Mouse (Mus musculus) urinary bladder, postnatal 14 days (tissue): ENCODE measurements around the gene 0610040J01Rik.

Source experiments
- DNase-seq: peaks from one replicate; pipeline ENCODE4 v3.0.0; 2021; ENCODE audit warnings: low spot score

0610040J01Rik gene

DNA sequence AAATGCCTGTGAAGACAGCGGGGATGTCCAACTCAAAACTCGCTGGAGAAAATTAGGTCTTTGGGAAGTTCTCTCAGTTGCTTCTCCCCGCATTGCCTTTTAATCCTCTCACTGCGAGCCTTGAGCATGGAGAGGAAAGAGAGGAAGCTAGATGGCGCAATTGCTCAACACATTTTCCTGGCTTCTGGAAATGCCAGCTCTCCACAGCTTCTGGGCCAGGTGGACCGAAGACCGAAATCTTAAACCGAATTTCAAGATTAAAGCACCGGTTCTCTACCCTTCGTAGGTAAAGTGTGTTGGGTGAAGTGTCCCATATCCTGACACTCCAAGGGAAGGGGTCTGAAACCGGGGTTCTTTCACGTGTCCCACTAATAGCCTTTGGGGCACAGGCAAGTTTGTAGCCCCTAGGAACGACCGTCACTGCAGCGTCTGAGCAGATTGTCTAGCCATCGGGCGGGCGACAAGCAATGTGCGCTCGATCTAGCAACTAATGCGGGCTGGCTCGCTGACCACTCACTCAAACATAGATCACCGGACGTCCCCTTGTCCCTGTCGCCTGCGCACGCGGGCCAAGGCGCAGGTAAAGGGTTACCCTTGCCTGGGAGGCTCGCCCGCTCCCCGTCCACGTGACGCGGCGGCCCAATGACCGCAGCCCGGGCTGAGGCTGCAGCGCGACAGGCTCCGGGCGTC lies at the start of gene 0610040J01Rik:
Gene 0610040J01Rik, plus strand, starts transcription at position 545 of the 690 bp plus-strand sequence.
- DNase-seq: peak; percentile 79

DNA sequence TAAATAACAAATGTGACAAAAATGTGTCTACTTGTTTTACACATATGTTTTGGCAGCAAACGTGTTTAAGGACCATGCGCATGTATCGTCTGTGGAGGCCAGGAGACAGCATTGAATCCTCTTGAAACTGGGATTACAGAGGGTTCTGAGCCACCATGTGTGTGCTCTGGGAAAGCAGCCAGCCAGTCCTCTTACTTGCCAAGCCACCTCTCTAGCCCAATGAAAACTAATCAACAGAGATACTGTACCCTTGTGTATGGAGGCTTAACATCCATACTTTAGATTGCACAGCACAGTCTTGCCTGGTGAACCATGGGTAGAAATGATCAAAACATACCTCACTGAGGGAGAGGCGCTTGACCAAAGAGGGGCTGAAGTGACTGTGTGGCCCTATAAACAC lies 46.3 kb upstream of the 0610040J01Rik start:
- no peak for DNase-seq

DNA sequence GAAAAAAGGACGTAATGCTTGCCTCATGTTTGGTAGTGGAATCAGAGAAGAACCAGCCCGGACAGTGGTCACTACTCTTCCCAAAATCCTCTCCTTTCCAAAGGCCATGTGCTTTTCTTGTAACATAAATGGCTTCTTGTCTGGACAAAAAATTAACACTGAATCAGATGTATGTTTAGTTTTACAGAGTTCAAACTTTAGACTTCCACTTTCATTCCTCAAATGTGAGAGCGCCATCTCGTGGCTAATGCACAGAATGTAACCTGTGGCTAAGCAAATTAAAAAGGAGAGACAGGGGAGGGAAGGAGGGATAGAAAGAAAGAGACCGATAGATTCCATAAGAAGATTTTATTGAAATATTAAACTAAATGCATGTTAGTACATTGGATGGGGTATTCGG lies 45.4 kb upstream of the 0610040J01Rik start:
- DNase-seq: peak; percentile 60

DNA sequence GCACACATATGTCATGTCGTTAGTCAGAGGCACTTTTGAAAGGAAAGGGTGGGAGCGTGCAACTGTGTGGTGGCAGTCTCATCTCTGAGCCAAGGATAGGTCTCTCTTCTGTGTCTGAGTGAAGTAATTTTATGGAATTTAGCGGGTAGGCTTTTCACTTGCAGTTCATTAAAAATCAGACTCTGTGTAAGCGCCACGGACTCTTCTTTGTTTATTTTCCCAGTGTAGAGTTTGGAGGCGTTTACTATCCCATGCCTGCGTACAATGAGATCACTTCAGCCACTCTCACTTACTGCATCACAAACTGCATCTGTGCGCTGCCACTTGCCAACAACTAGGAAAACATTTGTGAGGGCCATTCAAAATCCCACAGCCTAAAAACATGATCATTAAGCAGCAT lies 44.7 kb upstream of the 0610040J01Rik start:
- no peak for DNase-seq

DNA sequence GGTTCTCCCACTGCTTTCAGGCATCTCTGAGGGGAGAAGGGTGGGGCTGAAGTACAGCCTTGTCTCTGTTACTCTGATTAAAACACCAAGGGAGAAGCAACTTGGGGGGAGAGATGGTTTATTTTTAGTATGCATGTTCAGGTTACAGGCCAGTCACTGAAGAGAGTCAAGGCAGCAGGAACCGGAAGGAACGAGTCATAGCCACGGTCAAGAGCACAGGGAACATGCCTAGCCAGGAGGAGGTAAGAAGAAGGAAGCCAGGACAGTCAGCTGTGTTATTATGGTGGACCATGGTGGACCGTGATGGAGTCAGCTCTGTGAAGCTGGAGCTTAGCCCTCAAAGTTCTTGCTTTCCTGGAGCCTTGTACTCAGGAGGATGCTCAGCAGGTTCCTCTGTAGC lies 43.9 kb upstream of the 0610040J01Rik start:
- no peak for DNase-seq

DNA sequence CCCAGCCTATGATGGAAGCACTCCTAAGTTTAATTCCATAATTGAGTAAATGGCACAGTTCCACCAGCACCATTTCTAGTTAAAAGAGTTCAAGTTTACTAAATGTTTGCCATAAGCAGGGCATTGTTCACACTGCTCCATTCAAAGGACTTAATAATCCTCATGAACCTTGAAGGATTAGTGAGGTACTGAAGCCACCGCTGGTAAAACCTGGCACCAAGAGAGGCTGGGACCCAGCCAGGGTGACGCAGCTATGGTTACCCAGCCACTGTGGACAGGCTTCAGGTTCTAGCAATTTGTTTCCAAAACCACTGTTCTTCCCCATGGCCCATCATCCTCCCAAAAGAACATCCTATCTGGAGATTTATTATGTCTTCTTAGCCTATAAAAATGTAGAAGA lies 39.2 kb upstream of the 0610040J01Rik start:
- DNase-seq: no peak

DNA sequence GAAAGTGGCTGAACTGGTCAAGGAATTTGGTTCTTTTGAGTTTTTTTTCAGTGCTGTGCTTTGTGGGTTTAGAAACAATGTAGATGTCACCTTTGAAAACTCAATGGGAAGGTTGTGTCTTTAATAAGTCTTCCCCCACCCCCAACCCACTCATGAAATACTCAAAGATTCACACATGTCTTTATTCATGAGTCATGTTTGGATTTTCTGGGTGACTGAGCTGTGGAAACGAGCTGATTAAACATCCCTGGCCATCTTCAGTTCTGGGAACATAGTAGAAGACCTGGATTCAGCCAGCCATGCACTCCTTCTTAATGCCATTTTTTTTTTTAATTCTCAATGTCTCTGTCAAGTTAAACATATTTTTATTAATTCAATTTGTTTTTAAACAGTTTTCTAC lies 38.6 kb upstream of the 0610040J01Rik start:
- no peak for DNase-seq

DNA sequence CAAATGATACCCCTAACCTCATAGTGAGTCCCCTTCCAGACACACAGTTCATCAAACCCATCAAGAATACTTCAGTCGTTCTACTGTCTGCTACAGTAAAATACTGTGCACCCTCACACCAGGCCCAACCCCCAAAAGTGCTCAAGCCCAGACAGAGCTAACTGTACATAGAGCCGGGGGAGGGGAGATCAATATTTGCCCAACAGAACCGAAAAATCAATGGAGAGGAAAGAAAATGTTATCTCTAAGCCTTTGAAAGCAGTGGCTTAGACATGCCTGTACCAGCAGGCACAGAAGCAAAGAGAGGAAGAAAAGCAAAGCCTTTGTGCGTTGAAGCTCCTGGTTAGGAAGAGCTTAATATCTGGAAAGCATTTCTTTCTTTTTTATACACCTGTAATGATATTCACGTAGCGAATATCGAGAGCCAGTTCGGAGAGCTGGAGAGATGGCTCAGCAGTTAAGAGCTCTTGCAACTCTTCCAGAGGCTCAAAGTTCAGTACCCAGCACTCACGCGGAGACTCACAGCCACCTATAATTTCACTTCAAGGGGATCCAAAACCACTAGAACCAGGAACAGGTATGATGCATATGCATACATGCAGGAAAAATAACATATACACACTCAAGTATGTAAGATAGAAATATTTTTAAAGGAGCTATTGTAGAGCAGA lies 23.9 kb upstream of the 0610040J01Rik start:
- DNase-seq: no peak

DNA sequence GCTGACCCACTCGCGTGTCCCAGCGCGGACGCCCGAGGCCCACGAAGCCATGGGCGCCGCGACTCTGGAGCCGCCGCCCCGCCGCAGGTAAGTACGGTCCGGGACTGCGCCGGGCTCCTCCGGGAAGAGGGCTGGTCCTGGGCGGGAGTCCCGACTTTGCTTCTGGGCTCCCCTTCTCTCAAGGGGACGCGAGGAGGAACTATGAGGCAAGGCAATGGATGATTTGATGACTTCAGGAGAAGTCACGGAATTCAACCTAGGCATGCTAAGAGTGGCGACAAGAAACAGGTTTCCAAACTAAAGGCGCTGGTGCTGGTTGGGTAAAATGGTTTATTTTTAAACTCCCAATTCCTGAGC lies 324 bp downstream of the 0610040J01Rik start:
- no peak for DNase-seq

DNA sequence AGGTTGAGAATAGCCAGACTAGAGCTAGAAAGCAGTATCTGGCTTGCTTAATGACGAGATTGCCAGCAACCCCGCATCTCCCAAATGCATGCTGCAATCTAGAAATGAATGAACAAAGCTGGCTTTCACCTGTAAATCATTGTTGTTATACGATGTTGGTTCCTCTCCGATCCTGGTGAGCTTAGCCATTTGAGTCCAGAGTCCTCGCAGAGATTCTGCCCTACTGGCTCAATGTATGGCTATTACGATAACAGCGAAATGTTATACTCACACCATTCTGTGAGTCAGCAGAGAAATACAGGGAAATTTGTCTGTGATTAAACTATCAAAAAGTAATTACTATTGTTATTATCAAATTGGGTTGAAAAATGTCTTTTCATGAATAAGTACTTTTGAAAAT lies 4.5 kb downstream of the 0610040J01Rik start:
- DNase-seq: no peak

DNA sequence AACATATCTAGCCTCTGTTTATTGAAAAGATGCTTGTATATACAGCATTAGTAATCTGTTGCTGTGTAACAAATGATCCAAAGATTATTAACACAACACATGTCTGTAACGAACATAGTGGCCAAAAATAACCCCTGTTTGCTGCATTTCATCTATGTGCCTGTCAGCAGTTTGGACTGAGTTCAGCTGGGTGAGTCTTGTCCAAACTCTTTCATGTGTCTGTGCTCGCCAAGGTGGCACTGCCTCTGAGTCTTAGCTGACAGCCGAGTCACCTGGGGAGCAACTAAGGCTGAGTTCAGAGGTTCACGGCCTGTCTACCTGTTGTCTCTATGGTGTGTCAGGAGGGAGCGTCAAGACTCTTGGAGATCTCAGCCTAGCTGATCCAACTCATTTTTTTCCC lies 5.1 kb downstream of the 0610040J01Rik start:
- no peak for DNase-seq

DNA sequence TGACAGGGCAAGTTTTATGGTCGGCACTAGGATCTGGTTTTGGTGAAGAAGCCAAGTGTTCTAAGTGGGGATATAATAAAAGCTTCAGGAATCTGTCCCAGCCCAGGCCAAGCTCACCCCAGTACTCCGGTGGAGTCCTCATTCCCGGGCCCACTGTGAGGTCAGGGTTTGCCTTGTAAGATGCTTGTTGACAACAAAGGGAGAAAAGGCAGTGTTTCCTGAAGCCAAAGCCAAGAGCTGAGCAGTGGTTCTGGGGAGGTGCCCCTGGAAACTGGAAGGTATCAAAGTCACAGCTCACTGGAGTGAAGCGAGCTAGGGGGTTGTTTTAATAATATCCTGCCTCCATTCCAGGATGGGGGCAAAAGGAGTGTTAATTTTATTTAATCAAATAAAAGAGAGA lies 6.8 kb downstream of the 0610040J01Rik start:
- no peak for DNase-seq

DNA sequence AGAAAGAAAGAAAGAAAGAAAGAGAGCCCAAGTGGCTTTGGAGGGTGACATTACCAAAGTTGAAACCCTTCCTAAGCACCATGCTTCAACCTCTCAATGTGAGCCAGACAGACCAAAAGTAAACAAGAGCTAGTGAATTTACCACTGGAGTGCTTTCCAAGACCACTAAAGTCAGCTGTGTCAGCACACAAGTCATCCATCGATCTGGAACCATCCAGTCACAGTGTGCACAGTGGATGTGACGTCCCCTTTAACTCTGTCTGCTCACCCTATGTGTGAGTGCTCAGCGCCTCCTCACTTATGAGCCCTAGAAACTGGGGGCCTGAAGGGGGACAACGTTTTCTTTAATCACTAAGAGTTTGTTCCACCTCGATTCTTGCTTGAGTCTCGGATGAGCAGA lies 7.4 kb downstream of the 0610040J01Rik start:
- no peak for DNase-seq

DNA sequence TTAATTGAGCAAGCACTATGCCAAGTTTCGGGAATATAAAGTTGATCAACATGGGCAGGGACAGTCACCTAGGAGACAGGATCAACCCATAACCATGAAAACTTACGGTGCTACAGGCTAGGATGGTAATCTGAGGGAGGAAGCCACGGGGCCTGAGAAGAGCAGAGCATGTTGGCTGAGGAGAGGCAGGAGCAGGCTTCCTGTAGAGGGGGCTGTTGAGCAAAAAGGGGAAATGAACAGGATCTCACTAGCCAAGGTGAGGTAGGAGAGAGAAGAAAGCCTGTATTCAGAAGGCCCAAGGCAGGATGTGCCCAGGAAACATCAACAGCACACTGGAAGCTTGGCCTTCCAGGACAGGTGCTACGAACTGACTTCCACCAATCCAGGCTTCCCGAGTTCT lies 9.0 kb downstream of the 0610040J01Rik start:
- no peak for DNase-seq

DNA sequence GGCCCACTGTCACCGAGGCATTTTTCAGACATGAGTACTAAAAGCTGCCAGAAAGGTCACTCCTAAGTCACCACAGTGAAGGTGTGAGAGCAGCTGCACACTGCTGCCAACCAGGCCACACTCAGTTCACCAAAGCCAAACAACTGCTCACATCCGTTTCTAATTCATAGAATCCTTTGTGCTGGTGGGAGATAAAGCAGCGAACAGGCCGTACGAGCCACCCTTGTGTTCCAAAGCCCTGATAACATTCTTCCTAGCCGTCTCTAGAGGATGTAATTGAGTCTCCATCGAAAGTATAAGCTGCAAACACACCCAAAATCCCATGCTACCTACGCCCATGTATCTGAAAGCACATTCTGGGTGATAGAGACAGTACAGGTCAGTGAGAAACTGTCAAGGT lies 9.7 kb downstream of the 0610040J01Rik start:
- DNase-seq: no peak

DNA sequence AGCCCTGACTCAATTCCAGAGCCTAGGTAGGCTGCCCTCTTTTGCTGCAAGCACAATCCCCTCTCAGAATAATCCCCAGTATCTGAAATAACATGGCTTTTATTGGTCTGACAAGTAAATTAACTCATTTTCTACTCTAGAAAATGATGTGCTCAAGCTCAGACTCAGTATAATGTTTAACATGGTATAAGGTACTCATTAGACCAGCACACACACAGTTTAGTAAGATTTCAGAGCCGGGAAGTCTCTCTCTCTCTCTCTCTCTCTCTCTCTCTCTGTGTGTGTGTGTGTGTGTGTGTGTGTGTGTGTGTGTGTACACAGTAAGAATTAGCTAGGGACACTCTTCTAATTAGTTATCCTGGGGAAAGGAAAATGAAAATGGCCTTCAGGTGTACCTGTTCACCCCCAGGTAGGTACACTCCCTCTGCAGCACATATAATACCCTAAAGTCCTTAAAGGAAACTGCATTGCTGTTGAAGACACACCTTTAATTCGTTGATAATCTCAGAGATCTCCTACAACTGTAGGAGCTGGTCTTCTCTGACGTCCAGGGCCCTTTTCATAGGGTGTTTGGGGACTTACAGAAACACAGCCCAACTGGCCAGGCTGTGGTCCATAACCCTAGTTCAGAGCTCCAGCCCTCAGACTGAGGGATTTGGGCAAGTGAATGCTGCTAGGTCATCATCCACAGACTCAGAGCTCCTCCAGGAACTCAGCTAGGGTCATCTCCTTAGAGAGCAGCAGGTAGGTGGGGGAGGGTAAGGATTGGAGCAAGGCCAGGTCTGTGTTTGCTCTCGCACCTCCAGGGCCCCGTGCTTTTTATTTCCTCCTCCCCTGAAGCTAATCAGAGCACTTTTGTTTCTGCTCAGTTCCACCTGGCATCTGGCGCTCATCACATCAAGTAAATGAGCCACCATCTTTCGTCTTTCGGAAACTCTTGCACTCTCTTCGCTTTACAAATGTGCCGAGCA lies 11.5 kb downstream of the 0610040J01Rik start:
- DNase-seq: peak; percentile 67

DNA sequence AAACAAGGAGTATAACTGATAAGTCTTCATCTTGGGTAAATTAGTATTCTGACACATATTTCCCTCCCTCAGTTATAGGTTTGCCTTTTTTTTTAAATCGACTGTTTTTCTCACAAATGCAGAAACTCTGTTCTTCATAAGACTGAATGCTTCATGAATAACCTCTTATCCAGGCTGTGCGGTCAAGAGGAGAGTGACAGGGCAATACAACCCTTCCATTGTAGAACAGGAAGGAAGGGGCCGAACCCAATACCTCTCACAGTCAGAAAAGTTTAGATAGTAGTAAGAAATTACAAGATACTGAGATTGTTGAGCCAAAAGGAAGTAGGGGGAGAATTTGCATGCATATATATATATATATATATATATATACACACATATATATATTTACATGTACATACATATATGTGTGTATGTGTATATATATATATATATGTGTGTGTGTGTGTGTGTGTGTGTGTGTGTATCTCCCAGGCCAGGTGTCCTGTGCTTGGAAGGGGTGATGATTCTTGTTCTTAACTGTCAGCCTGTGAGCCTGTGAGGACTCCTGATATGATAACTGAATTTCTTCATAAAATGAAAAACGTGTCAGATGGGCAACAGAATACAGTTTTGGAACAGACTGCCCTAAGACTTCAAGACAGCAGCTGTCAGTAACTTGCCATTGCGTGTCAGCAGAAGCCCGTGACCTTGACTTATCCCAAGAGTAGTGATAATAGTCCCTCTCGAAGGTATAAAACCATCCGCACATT lies 12.6 kb downstream of the 0610040J01Rik start:
- no peak for DNase-seq

DNA sequence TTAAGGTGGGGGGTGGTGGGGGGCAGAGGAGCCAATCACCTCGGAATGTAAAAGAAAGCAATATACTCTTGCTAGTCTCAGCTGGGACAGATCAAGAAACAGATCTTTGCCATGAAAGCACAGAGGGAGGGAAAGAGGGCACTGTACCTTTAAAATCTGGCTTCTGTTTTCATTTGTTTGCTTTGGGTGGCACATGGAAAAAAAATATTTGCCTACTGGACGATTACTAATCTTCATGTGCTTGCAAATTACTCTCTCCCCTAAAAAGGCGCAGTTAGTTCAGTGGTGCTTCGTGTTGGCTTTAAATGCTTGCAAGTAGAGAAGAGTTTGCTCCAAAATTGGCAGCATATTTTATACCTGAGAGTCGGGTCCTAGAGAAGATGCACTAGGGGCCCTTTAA lies 13.7 kb downstream of the 0610040J01Rik start:
- no peak for DNase-seq

DNA sequence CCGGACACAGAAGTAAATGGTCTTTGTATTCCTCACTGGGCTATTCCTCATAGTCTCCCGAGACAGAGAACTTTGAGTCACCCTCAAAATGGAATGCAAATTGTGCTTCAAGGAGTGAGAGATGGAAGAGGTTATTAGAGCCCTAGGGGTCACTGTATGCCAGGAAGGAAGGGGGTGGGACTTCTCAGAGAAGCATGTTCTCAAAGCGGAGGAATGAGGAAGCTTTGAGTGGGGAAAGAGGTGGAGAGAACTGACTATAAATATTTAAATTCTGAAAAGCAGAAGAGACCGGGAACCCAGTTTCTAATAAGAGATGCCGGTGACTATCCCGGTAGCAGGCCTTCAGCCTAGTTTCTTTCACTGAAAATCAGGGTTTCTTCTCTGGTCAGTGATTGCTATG lies 14.8 kb downstream of the 0610040J01Rik start:
- no peak for DNase-seq

DNA sequence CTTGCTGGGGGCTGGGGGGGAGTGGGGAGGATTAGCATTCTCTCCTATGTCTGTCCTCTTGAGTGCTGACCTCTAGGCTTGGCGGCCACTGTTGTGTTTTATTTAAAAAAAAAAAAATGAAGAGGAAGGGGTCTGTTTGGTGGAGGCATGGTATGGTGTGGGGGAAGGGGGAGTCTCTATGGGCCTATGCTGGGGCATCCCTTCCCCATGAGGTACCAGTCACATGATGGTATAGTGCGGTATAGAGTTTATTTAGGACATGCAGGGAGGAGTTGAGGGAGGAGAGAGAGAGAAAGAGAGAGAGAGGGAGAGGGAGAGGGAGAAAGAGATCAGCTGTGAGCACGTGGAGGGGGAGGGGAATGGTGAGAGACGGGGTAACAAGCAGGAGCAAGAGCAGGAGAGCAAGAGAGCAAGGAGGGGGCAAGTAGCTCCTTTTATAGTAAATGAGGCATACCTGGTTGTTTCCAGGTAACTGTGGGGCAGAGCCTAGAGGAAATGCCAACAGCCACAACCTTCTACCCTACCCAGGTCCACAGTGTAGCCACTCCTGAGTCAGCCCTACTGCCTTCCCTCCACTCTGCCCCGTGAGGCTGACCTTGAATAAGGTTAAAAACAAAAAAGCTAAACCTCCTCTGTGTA lies 15.4 kb downstream of the 0610040J01Rik start:
- DNase-seq: peak; percentile 46

DNA sequence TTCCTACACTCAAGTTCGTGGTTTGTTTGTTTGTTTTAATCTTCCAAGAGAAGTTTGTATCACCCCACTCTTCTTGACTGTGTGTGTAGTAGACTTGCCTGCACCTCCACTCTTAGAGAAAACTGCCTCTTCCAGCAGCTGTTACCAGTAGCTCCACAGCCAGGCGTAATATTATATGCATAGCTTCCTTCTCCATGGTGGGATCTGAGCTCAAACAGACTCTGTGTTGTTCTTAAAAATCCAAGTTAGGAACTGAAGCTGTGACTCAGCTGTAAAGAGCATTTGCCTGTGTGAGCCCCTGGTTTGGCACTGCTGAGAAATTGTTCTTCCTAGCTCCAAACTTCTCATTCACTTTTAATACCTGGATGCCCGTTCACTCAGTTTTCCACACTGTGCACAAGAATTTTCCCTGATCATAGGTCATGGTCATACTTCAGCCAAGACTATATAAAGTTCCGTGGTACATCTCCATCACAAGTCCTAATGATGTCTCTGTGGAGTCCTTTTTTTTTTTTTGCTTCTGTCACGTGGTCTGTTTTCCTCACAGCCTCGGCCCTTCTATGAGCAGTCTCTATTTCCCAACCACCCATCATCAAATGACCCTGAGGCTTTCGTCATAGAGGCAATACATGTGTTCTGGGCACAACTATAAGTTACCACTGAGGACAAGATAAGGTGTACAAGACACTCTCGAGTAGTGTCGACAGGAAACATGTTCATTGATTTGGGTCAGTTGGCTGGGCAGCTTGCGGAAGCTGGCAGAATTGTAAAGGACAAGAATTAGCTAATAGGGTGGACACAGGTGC lies 16.4 kb downstream of the 0610040J01Rik start:
- no peak for DNase-seq
